In the genomic region with DNA sequence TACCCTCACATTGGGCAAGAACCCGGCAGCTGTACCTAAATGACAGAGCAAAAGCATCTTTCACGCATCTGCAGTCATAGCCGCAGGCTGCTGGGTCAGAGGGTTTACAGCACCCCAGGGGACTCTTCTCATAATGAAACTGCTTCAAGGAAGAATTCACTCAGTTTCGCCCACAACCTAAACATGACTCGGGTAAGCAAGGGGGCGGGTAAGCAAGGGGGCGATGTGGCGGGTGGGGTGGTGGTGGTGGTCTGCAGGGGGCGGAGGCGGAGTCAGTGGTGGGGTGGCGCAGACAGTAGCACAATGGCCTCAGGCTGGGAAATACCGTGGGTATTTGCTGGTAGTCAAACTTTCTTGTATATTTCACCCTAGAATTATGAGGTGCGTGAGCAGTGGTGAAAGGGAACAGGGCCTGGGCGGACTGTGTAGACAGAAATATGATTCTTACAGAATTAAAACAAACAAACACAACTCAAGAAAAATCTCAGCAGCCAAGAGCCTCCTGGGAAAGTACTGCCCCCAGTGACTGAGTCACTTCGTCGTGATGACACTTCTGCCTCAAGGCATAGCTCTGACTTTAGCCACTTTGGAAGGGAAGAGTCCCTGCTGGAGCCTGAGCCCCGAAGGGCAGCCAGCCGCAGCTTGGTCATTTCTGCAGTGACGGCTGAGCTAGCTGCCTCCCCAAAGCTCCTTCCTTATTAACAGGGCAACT, we compare ENCODE assay signal across 8 mouse cellular contexts. TPM values are rescaled to one million over a fixed set of nuclear protein-coding genes. Genes with fewer than 3 reads are reported as not detected.
DNase-seq lines count a peak whose midpoint lies in the region; ATAC-seq and TF ChIP-seq lines count a peak whose summit lies in the region.

No protein-coding gene starts in this region.

- H3K4me2 ChIP-seq in lung, embryonic 14.5 days = peak overlapping the region; percentile 37
- peak overlapping the region; percentile 24 for H3K4me2 ChIP-seq in forebrain, embryonic 14.5 days (ENCODE audit: low read length)

- H3K27me3 ChIP-seq in lung, embryonic 14.5 days (ENCODE audit: insufficient read depth, low read length) = 0 out of 2 replicates have a peak, but pooled peaks cover 3% of the 10 kb centered on the region
- H3K27me3 ChIP-seq in forebrain, embryonic 14.5 days (replicated peaks; ENCODE audit: control insufficient read depth, insufficient read depth, low read length) = no peaks in the 10 kb centered on the region

- TF ChIP-seq POLR2A in lung, adult 2 months (IDR thresholded peaks at IDR 0.05; ENCODE audit: borderline replicate concordance, extremely low read depth, low read depth, low read length) = no peak

- H3K4me3 ChIP-seq in lung, embryonic 14.5 days (ENCODE audit: low read depth, low read length) = no peak overlapping the region
- H3K4me3 ChIP-seq in lung, adult 2 months (replicated peaks; ENCODE audit: extremely low read depth, low read depth, low read length) = no peak overlapping the region
- H3K4me3 ChIP-seq in forebrain, embryonic 14.5 days (ENCODE audit: low read depth, low read length) = no peak overlapping the region

- peak; percentile 87 for DNase-seq in lung, embryonic 14.5 days
- no peak for DNase-seq in lung, adult 2 months
- DNase-seq in forebrain, embryonic 14.5 days (ENCODE audit: low spot score) = no peak
- peak; percentile 21 for DNase-seq in kidney, postnatal 14 days
- DNase-seq in retina, embryonic 14.5 days (ENCODE audit: low spot score) = peak; percentile 22
- DNase-seq in adrenal gland, adult 8-10 months = no peak
- DNase-seq in testis, postnatal 14 days (ENCODE audit: low spot score) = no peak

- no peak overlapping the region for H3K9ac ChIP-seq in lung, embryonic 14.5 days
- H3K9ac ChIP-seq in forebrain, embryonic 14.5 days (ENCODE audit: low read length) = no peak overlapping the region

- TF ChIP-seq CTCF in lung, embryonic 14.5 days (IDR thresholded peaks at IDR 0.05; ENCODE audit: low read depth) = no peak
- TF ChIP-seq CTCF in lung, adult 2 months (IDR thresholded peaks at IDR 0.05; ENCODE audit: insufficient read depth, low read length) = no peak

- no peaks in the 10 kb centered on the region for H3K9me3 ChIP-seq in lung, embryonic 14.5 days (ENCODE audit: low read depth, low read length)
- H3K9me3 ChIP-seq in forebrain, embryonic 14.5 days (replicated peaks; ENCODE audit: control insufficient read depth, low read length) = no peaks in the 10 kb centered on the region

- no peaks in the 10 kb centered on the region for H3K36me3 ChIP-seq in lung, embryonic 14.5 days (ENCODE audit: insufficient read depth)
- no peaks in the 10 kb centered on the region for H3K36me3 ChIP-seq in forebrain, embryonic 14.5 days (ENCODE audit: control insufficient read depth, insufficient read depth, low read length)

- 0 out of 2 replicates have a peak, but pooled peaks cover 3% of the 10 kb centered on the region for H3K4me1 ChIP-seq in lung, embryonic 14.5 days (ENCODE audit: insufficient read depth)
- H3K4me1 ChIP-seq in lung, adult 2 months (ENCODE audit: control insufficient read depth, insufficient read depth, low read length) = no peaks in the 10 kb centered on the region
- H3K4me1 ChIP-seq in forebrain, embryonic 14.5 days (ENCODE audit: control insufficient read depth, insufficient read depth, low read length) = no peaks in the 10 kb centered on the region; the same call in 1 of the 2 replicates

- peak; percentile 82 for ATAC-seq in lung, embryonic 14.5 days (ENCODE audit: insufficient read depth)
- ATAC-seq in forebrain, embryonic 14.5 days = no peak
- no peak for ATAC-seq in cerebellum, adult (ENCODE audit: insufficient number of reproducible peaks, low FRiP score, low TSS enrichment)

- 14% methylated on average over 19 of the region's 19 CpGs for WGBS in lung, embryonic 14.5 days
- 41% methylated on average over 19 of the region's 19 CpGs for WGBS in lung, adult 2 months
- WGBS in forebrain, embryonic 14.5 days = 18% methylated on average over 19 of the region's 19 CpGs

- peak overlapping the region; percentile 74 for H3K27ac ChIP-seq in lung, embryonic 14.5 days (ENCODE audit: low read depth)
- H3K27ac ChIP-seq in forebrain, embryonic 14.5 days (ENCODE audit: low read depth, low read length) = no peak overlapping the region

RNA-seq across cellular contexts. Expression of gene Mex3b, which starts 55.8 kb away (rescaled TPM):
- 17.4 and 17.6 TPM in 2 replicates for polyA plus RNA-seq in lung, embryonic 14.5 days (2014; fragmentation: Nextera tagmentation; extraction: Ambion mirVana)
- 11.1 and 12.2 TPM in 2 replicates for polyA plus RNA-seq in lung, adult 2 months (2012; rRNA removed)
- 53.1 and 54.2 TPM in 2 replicates for polyA plus RNA-seq in forebrain, embryonic 14.5 days (2014; fragmentation: Nextera tagmentation; extraction: Ambion mirVana)
- 1 to 10 TPM; 1.8 to 2.6 (median 1.9) TPM for total RNA-seq in adrenal gland, adult 8-10 months (2022)

Comparison
In these comparisons a context has a peak if more than half of its experiments do, and no peak if none do; other contexts are left out.
1. DNase-seq: peak in lung, embryonic 14.5 days (single experiment), kidney, postnatal 14 days (single experiment) and retina, embryonic 14.5 days (single experiment); none in lung, adult 2 months (single experiment), forebrain, embryonic 14.5 days (single experiment), adrenal gland, adult 8-10 months (single experiment) and testis, postnatal 14 days (single experiment).